Mouse (Mus musculus) skeletal muscle tissue, adult 2 months (tissue): ENCODE data around the gene Supv3l1.
"Not testable (repeated sequence)": the region's sequence is repeated elsewhere in the genome, so short reads cannot be mapped to it uniquely, and the experiment has no call there.

ENCODE experiments used
- DNase-seq: peaks from one replicate; pipeline ENCODE4 v3.0.0-alpha.2; 2012; ENCODE audit warnings: low read depth, low spot score

Gene Supv3l1

DNA sequence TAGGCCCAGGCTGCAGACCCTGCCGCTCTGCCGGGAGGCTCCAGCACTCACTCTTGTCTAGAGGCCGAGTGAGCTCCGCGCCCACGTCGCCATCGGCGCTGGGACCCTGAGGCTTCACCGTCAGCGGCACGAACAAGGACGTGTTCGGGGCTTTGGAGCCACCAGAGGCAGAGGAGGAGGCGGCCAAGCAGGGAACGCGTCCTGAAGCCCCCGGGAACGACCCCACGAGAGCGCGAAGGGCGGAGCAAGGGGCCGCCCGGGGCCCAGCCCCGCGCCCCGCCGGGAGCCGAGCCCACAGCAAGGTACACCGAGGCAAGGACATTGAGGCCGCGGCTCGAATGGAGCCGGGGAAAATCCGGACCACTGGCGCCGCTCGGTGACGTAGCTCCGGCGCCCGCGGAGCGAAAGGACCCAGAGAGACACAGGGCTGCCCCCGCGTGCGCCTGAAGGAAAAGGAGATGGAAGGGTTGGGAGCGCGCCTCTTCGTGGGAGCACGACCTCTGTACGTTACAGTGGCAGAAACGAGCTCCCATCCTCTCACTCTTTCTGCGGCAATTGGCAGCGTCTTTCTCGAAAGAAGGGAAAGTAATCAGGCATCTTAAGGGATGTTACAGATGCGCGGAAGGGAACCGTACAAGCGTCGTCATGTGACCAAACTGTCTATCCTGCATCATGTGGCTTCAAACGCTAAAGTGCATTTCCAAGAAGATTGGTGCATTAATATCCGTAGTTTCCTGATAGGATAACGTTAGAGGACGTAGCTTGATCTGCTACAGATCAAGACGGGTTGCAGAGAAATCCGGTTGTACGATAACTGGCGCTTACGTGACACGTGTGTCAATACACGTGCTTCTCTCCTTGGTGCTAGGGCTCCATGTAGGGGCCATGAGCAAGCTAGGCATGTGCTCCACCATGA is at the start of gene Supv3l1, which contains the start of gene 4930507D05Rik:
Supv3l1 (minus strand) TSS at position 375 of the 916 bp plus-strand sequence.
4930507D05Rik (plus strand) TSS at position 126 of the 916 bp plus-strand sequence.
- DNase-seq, result peak; percentile 91

DNA sequence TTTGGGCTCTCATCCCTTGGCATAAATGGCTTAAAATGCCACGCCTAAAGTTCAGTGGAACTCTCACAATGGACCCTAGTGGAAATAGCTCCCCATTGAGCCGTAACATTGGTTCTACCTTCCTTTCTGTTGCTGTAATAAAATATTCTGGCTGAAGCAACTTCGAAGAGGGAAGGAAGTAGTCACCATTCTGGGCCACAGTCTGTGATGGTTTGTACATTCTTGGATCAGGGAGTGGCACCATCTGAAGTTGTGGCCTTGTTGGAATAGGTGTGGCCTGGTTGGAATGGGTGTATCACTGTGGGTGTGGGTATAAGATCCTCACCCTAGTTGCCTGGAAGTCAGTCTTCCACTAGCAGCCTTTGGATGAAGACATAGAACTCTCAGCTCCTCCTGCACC is 42.1 kb upstream of the Supv3l1 start:
- not testable (repeated sequence) for DNase-seq

- DNase-seq, result peak; percentile 42
Measured at GRCm38 (mm10) chr10:62488266-62488665, 38.7 kb upstream of the Supv3l1 start.

DNA sequence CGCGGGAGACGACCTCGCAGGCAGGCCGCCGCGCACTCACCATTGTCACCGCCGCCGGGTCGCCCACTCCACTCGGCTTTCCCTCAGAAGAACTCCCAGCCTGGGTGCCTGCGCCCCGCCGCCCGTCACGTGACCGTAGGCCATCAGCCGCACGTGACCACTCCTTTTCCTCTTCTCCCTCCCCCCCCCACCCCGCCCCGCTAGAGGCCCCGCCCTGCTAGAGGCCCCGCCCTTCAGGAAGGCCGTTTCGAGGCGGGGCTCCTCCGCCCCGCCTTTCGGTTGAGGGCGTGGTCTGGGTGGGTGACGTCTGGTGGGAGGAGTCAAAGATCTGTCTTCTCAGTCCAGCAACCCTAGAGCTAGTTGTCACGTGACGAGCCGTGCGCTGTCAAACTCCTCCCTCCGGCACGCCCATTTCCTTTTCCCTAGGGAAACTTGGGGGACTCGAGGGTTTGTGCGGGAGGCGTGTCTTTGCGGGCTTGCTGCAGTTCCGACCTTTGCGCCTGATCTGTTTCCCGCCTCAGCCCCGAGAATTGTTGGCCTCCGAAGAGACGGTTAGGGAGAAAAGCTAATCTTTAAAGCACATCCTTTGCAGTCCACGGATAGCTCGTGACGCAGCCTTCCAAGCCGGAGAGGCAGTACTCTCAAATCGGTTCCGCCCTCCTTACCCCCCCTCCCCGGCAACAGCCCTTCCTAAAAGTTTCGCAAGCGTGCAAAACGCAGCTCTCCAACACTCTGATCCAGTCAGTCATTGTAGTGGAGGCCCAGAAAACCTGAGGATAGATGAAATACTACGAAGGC is 37.3 kb upstream of the Supv3l1 start, which contains the start of gene Vps26a:
Vps26a (minus strand) TSS at position 188 of the 798 bp plus-strand sequence.
- DNase-seq, result peak; percentile 100

GRCm38 (mm10) chr10:62485878-62486582 is 36.5 kb upstream of the Supv3l1 start:
- DNase-seq, result no peak

DNA sequence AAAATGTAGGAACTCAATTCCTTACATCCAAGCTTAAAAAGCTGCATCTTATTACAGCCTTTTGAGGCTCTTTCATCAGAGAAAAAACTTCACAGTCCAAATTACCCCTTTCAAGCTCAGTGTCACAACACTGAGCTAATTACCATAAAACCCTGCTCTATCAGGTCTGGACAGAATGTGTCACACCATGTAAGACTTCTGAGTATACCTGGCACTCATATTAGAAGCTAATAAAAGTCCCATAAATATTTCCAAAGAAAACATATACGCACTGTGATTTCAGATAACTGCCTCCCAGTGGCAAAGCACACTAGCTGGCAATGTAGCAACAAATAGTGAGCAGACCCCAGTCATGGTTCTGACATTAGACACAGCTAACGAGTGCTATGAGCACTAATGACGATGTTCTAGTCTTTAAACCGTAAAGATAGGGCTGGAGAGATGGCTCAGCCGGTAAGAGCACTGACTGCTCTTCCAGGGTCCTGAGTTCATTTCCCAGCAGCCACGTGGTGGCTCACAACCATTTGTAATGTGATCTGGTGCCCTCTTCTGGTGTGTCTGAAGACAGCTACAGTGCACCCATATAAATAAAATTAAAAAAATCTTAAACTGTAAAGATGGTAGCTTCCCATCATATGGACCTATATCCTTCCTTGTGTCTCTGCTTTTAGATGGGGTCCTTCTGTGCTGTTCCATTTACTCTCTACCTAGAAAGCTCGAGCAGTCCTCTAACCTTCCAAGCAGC is 31.7 kb upstream of the Supv3l1 start:
- DNase-seq, result no peak

GRCm38 (mm10) chr10:62476980-62477379 is 27.4 kb upstream of the Supv3l1 start:
- DNase-seq, result no peak

GRCm38 (mm10) chr10:62474944-62475343 is 25.4 kb upstream of the Supv3l1 start:
- no peak for DNase-seq

GRCm38 (mm10) chr10:62471105-62471504 is 21.6 kb upstream of the Supv3l1 start:
- DNase-seq, result no peak

GRCm38 (mm10) chr10:62469736-62470135 is 20.2 kb upstream of the Supv3l1 start:
- no peak for DNase-seq

DNA sequence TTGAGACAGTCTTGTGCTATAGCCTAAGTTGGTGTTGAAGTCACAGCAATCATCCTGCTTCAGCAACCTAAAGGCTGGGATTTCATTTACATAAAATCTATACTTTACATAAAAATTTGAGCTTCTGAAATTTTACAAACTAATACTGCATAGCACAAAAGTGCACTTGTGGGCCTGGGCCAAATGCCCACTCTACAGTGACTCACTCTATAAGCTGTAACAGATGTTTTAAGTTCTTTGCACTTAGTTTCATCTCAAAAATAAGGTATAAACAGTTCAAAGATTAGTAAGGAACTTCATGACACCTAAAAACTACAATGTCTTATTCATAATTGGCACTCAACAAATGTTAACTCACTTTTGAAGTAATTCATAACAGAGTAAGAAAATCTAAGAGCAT is 11.8 kb upstream of the Supv3l1 start:
- DNase-seq, result no peak

DNA sequence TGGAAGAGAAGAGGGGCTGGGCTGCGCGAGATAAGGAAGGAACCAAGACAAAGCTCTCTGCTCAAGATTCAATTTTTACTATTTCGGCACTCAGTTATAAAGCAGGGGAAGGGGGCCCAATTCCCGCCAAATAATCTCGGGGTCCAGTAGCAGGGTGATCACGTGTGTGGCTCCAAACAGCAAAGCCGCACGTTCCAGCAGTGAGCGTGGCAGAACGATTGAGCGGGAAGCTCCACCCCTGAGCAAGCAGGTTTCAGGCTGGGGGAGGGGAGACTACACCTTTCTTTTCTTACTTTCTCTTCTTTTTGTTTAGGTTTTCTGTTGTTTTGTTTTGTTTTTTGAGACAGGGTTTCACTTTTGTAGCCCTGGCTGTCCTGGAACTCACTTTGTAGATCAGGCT is 2.5 kb upstream of the Supv3l1 start:
- DNase-seq, result not testable (repeated sequence)

DNA sequence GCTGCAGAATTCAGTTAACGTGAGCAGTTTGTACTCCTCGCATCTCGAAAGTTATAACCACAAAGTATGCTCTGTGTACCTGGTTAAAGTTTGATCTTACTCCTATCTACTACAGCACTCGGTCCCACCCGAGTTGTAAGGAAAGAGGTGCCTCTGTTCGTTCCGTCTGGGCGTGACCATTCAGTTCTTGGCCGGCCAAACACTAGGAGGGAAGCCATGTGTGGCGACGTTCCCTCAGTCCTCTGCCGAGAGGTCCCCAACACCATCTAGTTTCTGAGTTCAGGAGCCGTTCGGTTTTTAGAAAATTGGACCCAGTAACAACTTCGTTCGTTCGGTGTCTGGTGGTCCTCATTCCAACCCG is 722 bp upstream of the Supv3l1 start:
- no peak for DNase-seq

DNA sequence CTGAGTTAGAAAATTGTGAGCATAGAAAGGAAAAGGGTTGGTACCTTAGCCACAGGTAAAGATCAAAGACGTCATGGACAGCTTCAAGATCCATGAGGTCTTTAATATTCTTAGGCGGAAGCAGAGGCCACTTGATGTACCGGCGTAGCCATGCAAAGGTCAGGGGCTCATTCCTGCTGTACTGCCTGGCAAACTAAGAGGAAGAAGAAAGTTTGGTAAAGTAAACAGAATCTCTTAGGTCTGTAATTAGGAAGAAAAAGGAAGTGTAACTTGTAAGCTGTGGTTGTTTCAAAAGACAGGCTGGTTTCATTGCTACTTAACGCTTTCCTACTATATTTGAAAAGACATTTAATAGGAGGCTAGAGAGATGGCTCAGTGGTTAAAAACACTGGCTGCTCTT is 19.1 kb downstream of the Supv3l1 start:
- no peak for DNase-seq

- DNase-seq, result no peak
Measured at GRCm38 (mm10) chr10:62425081-62425871, 24.3 kb downstream of the Supv3l1 start.

- no peak for DNase-seq
Measured at GRCm38 (mm10) chr10:62422255-62422654, 27.3 kb downstream of the Supv3l1 start, which contains the start of gene Hkdc1. Gene Hkdc1, minus strand, starts transcription at chr10:62422491.

GRCm38 (mm10) chr10:62421127-62421526 is 28.4 kb downstream of the Supv3l1 start:
- DNase-seq, result no peak

DNA sequence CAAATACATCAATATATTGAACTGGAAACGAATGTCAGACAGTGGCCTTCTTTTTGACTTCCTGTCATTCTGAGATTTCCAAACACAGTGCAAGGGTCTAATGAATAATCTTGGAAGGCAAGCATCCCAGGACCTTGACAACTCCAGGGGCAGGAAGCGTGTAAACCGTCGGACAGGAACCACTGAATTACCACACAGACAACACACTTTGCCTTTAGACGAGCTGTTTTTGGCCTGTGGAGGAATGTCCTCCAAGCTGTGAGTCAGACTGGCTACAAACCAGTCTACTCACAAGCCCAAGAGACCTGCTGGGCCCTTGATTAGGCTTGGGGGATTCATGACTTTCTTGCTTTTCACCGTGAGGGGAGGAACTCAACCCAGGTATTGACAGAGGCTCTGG is 29.1 kb downstream of the Supv3l1 start:
- no peak for DNase-seq

- no peak for DNase-seq
Measured at GRCm38 (mm10) chr10:62419422-62419821, 30.1 kb downstream of the Supv3l1 start.

DNA sequence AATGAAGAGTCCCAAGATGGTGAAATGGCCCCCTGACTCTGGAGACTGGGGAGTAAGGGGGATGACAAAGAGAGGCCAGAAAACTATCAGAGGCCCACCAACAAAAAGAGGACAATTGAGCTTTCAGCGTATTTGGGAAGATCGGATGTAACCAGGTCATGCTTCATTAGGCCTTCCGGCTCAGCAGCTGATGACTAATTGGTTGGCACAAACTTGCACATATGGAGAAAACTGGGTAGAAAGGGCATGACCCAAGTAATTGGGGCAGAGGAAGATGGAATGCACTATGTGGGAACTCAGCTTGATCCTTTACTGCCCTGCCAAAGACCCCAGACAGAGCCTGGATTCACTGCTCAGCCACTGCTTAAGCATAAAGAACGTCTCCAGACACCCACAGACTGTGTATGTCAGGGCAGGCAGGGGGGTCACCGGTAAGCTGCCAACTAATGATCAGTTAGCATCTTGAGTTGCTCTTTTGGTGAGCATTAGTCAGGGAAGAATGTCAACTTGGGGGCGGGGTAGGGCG is 30.6 kb downstream of the Supv3l1 start:
- no peak for DNase-seq
